Mouse (Mus musculus): ENCODE measurements around the gene Syk.

Syk gene

DNA sequence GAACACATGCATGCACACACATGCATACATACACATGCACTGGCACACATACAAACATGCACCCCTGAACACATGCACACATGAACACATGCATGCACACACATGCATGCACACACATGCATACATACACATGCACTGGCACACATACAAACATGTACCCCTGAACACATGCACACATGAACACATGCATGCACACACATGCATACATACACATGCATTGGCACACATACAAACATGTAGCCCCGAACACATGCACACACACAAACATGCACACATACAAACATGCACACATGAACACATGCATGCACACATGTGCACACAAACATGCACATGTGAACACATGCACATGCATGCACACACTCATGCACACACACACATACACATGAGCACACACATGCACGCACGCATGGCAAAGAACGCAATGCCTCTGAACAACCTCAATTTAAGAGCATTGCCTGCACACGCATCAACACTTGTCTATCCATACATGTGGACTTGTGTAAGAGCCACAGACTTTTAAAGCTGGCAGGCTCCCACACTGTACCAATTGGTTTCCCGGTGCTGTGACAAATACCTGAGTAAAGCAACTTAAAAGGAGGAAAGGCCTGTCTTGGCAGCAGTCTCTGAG lies 66.9 kb downstream of the Syk start:
- in situ Hi-C loops (cut with MboI, MseI): no loop called here

DNA sequence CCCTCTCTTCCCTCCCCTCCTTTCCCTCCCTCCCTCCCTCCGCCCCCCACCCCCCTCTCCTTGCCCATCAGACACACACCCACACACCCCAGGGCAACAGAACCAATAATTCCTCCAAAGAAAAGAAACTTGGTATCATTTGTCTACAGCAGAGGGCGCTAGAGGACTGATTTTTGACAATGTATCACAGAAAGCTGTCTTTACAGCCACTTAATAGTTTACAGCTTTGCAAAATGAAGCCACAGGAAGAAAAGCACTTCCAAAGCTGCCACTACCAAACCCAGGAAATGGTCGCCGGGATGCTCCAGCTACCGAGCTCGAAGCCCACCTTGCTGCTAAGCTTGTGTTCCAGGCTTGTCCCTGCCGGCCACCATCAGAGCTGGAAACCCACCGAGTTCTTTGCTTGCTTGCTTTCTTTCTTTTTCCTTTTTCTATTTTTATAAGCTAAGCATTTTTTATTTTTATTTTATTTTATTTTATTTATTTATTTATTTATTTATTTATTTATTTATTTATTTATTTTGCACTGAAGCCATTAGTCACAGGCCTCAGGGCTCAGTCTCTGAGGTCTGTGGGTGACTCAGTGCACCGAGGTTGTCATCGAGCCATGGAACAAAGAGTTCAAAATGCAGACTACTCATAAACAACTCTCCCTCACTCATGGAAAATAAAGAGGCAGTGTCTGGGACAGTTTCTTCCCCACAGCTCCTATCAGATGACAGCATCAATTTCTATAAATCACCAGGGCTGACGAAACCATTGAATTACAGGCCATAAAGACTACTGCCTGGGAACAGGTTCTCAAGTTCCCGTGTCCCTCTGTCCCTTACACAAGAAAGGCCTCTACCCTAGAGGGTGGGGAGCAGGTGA lies 68.6 kb downstream of the Syk start:
- in situ Hi-C loops (cut with MboI, MseI): no loop called here

DNA sequence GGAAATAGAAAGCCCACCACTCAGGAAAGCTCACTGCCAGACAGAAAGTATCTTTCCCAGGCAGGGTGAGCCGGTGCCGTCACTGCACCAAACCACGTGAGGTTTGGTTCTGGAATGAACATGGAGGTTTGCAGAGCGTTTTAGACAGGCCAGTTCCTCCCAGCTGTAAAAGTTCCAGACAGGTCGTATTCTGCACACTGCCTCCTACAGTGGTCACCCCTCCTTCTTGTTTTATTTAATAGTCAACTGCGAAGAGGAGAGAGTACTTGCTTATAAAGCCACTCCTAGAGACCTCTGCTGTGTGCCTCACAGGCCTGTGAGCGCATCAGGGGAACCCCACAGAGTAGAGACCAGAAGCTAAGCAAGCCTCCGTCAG lies 69.3 kb downstream of the Syk start:
- in situ Hi-C loops (cut with MboI, MseI): no loop called here

DNA sequence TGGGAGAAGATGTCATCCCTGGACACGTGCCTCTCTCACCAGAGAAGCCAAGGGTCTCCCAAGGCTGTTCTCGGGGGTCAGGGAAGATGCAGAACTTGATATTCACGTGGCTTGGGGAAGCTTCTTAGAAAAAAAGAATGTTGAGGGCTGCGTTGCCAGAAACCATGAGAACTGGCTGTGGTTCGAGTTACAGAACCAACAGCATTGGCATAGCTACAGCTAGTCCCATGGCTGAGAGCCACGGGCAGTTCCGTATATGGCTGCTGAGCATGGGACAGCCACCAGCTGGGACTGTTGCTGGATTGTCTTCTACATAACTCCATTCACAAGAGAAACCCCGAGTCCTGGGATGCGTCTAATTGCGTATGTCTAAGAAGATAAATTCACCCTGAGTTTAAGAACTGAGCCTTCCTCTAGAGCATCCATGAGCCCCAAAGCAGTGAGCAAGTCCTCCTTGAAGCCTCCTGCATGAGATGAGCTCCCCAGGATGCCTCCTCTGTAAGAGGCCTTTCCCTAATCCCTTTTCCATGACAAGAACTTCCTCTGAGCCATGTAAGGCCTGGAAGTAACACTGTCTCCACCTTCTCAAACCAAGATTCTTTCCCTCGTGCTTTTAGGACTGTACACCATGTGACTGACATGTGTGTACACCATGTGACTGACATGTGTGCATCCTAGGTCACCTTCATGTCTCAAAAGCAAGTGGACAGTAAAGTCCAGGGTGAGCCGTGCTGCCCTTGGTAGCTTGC lies 71.3 kb downstream of the Syk start:
- in situ Hi-C loops (cut with MboI, MseI): no loop called here

DNA sequence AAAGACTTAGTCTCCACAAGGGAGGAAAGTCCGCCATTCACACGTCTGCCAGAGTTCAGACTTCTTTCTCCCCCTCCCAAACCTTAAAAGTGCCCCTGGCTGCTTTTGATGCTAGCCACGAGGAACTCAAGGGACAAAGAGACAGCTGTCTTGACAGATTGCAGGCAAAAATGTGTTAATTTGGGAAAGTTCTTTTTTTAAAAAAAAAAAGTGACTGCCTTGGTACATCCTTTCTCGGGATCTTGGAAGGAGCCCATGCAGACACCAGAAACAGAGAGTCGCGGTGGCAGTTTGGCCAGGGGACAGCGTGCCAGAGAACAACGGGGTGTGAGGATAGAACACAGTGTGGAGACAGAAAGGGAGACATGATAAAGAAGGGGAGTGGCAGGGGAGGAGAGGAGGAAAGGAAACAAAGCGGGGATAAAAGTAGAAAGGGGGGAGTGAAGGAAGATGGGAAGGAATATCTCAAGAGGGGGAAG lies 71.9 kb downstream of the Syk start:
- in situ Hi-C loops (cut with MboI, MseI): loop anchor here (5.0 kb wide), 1 partner anchor 437 kb away; no protein-coding TSS in a partner anchor

DNA sequence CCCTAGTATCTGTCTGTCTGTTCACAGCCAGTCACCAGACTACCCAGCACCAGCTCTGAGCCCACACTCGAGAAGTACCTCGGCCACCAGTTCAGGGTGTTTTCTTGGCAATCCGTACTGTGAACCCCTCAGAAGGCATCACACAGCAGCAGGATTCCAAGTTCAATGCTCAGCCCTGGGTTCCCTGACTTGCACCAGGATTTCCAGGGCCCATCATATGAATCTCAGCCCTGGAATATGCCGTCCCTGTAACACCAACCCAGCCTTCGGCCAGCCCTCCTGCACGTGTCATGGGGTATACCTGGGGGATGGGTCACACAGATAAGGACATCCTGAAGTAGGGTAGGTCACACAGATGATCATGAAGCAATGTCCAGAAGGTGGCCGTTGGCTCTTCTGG lies 75.0 kb downstream of the Syk start:
- in situ Hi-C loops (cut with MboI, MseI): loop anchor here (5.0 kb wide), 1 partner anchor 434 kb away; no protein-coding TSS in a partner anchor

DNA sequence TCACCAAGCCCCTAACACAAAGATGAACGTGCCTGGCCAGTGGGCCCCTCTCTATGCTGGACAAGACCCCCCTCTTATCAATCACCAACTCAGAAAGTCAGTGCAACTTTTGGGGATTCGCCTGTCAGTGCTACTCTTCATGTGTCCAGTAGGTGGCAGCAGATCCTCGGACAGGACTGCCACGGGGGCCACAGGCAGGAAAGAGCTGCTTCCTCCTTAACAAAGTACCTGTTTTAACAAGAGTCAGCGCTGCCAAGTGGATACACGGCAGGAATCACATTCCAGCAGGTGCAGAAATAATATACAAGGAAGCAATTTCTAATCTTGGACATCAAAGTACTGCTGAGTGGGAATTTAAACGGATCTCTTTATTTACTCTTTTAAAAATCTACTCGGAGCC lies 75.5 kb downstream of the Syk start:
- in situ Hi-C loops (cut with MboI, MseI): loop anchor here (5.0 kb wide), 1 partner anchor 434 kb away; no protein-coding TSS in a partner anchor

DNA sequence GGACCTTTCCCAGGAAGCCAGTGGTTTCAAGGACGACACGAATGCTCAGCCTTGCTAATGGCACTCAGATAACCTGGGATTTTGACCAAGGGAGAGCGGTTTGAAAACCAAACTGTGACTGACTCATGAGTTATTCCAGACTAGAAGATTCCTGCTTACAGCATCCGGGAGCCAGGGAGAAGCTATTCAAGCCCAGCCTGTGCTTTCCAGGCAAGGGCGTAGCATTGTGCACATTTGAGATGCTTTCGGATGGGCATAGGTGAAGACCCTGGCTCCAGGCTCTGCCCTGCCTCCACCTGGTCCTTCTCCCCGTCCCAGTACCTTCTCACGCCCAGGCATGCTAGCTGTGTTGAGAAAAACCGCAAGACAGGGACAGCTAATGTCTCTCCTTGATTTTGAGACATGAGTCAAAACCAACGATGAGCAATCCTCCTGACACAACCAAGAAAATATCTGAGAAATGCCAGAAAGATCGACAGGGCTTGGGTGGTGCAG lies 76.2 kb downstream of the Syk start:
- in situ Hi-C loops (cut with MboI, MseI): loop anchor here (5.0 kb wide), 1 partner anchor 433 kb away; no protein-coding TSS in a partner anchor

DNA sequence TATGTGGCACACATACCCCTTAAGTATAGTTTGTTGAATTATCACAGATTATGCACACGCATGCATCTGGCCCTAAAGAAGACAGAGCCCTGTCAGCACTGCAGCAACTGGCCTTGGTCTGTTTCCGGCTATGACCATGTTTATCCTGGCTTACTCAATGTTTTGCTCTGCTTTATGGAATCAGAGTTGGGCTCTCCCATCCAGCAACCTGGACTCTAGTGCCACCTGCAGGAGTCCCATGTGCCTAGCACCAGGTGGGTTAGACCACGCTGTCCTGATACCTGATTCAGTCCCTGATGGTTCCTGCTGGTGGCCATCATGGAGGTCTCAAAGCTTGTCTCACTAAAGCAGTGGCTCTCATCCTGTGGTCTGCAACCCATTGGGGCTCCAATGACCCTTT lies 86.9 kb downstream of the Syk start:
- in situ Hi-C loops (cut with MboI, MseI): no loop called here

DNA sequence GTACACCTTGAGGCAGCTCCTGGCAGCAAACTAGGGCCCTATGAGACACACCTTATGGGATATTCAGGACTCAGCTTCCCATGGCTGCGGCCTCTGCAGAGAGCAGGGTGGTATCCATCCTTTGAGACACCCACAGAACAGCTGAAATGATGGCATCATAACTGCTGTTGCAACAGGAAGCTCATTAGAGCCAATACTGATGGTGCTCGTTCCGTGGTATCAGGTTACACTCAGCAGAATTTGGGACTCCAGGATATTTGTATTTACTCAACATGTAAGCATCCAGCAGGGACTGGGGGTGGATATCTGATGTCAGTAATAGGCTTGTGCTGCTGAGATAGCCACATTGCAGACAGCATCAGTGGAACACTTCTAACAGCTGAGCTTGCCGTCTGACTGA lies 90.3 kb downstream of the Syk start:
- in situ Hi-C loops (cut with MboI, MseI): no loop called here

DNA sequence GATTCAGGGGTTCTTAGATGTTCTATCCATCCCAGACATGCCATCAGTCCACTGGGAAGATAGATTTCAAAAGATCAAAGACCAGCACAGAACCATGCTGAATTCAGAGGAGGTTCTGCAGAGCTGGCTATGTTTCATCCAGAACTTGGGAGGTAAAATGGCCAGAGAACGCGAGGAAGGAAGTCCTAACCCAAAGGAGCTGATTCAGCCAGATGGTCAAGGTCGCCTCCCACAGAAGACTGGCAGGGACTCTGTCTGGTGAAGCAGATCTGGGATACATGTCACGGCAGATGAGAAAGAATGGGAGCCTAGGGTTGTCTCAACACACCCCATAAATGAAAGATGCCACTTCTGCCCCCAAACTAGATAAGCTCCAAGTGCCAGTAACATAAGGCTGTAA lies 90.9 kb downstream of the Syk start:
- in situ Hi-C loops (cut with MboI, MseI): no loop called here

DNA sequence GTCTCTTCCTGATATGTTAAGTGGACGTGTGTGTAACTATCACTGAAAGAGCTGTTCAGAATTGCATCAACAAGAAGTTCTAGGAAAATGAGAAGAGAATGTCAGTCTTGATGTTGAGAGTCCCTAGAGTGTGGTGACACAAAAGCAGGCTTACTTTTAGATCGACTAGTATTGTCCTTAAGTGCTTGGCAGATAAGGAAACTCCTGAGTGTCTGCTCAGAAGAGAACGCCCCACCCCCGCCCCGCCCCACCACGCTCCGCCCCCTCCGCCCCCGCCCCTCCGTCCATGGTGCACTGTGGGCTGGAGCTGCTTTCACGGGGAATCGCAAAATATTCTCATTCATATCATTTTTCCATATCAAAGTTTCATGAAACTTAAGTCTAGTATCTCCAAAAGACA lies 91.9 kb downstream of the Syk start:
- in situ Hi-C loops (cut with MboI, MseI): no loop called here

DNA sequence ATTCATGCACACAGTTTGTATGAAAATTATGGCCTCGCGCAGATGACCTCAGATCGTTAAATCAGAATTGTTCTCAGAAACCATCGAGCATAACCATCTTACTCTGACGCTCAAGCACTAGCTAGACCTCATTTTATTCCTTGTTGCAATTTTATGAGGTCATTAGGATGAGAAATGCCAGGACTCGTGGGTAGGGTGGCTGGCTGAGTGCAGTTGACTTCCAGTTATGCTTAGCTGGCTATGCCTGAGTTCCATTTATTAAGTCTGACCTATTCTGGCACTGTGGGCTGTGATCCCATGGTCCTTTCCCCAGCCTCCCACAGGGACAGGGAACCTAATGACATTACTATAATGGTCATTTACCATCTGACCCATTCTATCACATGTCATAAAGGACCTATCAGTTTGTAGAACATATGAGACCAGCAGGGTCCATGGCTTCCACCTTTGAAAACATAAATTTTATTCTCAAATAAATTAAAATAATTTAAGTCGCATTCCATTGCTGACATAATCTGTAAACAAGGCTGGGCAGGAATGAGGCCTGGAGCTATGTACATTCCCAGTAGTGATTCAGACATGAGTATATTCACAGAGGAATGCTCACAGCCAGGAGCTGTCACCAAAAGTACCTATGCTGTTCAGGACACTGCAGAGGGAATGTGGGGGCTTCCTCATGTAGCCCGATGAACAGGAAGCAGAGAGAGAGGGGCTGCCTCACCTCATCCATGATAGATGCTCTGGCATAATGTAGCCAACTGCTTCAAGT lies 92.7 kb downstream of the Syk start:
- in situ Hi-C loops (cut with MboI, MseI): no loop called here

DNA sequence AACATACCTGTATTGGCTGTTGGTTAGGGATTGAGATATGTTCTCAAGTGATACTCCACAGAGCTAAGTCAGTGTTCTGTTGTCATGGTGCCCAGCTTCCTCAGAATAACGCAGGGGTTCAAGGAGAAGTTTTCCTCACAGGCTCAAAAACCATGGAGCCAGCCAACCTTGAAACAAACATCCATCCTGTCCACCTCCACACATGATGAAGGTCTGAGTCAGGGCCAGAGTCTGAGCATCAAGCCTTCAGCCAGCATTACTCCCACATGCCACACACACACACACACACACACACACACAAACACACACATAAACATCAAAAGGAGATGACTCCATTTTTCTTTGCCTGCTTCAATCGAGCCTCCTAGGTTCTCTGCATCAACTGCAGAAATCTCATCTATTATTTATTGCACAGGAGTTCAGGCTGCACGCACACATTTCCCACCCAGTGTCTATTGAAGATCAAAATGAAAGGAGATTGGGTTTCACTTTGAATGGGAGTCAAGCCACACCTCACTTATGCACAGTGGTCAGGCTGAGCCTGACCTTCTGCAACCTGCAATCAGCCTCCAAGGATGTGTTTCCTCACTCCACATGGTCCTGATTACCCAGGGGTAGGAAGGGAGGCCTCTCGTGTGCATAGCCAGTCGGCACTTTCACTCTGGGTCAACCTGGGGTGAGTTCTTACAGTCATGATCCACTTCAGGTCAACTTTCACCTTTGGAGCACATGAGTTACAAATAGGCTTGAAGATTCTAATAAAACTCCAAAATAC lies 93.9 kb downstream of the Syk start:
- in situ Hi-C loops (cut with MboI, MseI): no loop called here

DNA sequence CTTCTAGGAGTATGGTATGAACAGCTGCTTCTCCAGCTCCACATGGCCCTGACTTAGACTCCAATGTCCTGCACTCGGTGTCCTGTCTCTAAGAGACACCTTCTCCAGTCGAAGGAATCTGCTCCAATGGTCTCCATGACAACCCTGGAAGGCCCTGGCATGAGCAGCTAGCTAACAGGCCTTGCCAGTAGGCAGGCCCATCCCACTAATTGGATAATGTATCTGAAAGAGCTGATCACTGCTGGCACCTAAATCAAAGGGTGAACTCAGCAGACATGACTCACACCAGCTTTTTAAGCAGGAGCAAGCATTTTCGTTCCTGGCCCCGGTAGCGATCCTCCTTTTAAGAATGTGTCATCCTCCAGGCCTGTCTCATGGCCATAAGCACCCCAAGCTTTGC lies 96.9 kb downstream of the Syk start:
- in situ Hi-C loops (cut with MboI, MseI): no loop called here

DNA sequence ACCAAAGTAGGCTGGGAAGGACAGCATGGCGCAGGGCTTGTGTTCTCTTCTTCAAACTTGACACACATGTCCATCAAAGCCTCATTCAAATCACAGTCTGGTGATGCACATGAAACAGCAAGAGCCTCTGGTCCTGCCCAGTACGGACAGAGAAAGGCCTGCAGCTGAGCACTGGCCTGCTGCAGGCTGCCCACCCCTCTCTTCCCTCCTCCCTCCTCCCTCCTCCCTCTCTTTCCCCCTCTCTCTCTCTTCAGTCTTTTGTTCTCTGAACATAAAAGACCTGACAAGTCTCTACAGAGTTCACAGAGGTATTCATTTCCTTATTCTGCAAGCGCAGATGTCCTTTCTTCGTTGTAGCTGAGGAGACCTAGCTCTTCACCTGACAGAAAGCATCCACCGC lies 99.1 kb downstream of the Syk start:
- in situ Hi-C loops (cut with MboI, MseI): no loop called here

DNA sequence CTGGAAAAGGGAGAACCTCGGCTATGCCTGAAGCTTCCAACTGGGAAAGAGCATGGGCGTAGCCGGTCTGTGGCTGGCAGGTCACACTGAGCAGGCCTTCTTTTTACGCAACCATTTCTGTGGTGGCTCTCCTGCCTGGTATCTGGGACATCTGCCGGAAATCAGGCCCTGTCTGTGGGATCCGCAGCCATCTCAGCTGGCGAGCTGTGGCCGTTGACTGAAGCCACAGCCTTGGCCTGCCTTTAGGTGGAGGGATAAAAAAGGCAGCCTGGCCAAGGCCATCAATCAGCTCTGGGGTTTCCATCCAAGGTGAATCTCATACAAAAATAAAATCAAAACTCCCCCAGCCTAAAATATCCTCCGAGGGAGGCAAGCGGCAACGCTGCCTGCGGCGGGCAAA lies 107.5 kb downstream of the Syk start:
- in situ Hi-C loops (cut with MboI, MseI): no loop called here

DNA sequence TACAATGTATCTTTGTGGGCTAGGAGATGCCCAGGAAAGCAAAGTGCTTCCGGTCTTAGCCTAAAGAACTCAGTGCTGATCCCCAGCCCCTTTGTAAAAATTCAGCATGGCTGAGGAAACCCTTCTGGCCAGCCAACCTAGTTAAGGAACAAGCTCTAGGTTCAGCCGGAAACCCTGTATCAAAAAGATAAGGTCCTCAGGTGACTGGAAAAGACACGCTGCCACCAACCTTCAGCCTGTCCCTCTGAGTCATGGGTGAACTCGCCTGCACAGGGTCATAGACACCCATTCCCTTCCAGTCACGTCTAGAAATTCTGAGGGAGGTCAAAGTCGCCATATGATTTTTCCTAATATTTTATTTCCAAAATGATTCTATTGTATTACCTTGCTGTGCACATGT lies 109.3 kb downstream of the Syk start:
- in situ Hi-C loops (cut with MboI, MseI): no loop called here

DNA sequence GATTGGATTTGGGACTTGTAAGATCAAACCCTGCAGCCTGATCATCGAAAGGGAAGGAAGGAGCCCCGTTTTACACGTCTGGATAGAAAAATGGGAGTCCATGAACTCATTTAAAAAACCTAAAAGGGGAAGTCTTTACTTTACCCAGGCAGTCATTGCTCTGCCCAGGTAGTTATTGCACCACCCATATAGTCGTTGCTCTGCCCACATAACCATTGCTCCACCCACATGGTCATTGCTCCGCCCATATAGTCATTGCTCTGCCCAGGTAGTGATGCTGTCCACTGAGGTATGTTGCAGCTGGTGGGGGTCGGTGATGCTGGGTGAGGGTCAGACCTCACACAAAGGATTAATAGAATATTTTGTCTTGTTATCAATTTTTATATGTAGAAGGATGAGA lies 111.9 kb downstream of the Syk start:
- in situ Hi-C loops (cut with MboI, MseI): no loop called here

Measured in T-helper 2 cell (primary cell).